Mouse (Mus musculus) erythroblast, embryonic 14.5 days (primary cell): Measurements from ENCODE around the gene Tmem145.

Source experiments
- GATA1 ChIP-seq: IDR thresholded peaks from 2 replicates; pipeline ENCODE4 v1.6.1; 2012; ENCODE audit warnings: low read length, inconsistent platforms, mixed read lengths
- TAL1 ChIP-seq: IDR thresholded peaks from 3 replicates; pipeline ENCODE4 v1.6.1; 2012; ENCODE audit warnings: low read length, inconsistent platforms, mixed read lengths

GRCm38 (mm10) chr7:25274571-25274970, 31.3 kb upstream of the Tmem145 start:
- TF ChIP-seq TAL1 = no peak
- no peak for TF ChIP-seq GATA1
